ENCODE assay signal across 9 mouse cellular contexts in the genomic region with DNA sequence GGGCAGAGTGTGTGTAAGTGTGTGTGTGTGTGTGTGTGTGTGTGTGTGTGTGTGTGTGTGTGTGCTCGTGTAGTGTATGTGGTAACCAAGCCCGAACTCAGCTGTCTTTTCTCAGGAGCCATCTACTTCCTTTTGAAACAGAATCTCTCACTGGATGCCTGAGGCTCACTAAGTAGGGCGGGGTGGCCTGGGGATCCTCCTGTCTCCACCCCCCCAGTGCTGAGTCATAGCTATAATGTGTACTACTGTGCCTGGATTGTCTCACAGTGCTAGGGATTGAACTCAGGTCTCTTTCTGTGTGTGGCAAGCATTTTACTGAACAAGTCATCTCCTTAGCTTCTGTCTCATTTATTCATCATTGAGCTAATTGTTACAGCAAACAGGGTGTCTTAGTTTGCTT. TPM values are rescaled to one million over a fixed set of nuclear protein-coding genes. Genes with fewer than 3 reads are reported as not detected.
DNase-seq lines count a peak whose midpoint lies in the region; ATAC-seq and TF ChIP-seq lines count a peak whose summit lies in the region.
"Had no signal": no experiment of that assay in that cellular context is flagged by ENCODE, and none has a peak within 500 bp of the region (broad histone marks: within the 10 kb centered on the region; RNA-seq: fewer than 3 reads in every experiment).

No protein-coding gene starts in this region.

- TF ChIP-seq EP300 in lung, postnatal 0 days (IDR thresholded peaks at IDR 0.05), result no peak

- no peak overlapping the region for H3K9ac ChIP-seq in kidney, embryonic 15.5 days
- no peak overlapping the region for H3K9ac ChIP-seq in kidney, embryonic 14.5 days (ENCODE audit: low read depth, low read length)
- H3K9ac ChIP-seq in heart, embryonic 12.5 days, result no peak overlapping the region
- H3K9ac ChIP-seq in lung, postnatal 0 days (replicated peaks; ENCODE audit: low read depth), result no peak overlapping the region
- no peak overlapping the region for H3K9ac ChIP-seq in midbrain, embryonic 11.5 days (ENCODE audit: low read length)

- WGBS in kidney, embryonic 15.5 days, result 26% methylated on average over 3 of the region's 3 CpGs
- WGBS in kidney, embryonic 14.5 days, result 33% methylated on average over 3 of the region's 3 CpGs
- 27% methylated on average over 3 of the region's 3 CpGs for WGBS in heart, embryonic 12.5 days
- 45% methylated on average over 3 of the region's 3 CpGs for WGBS in lung, postnatal 0 days
- 85% methylated on average over 3 of the region's 3 CpGs for WGBS in midbrain, embryonic 11.5 days

- no peak overlapping the region for H3K27ac ChIP-seq in kidney, embryonic 15.5 days
- no peak overlapping the region for H3K27ac ChIP-seq in kidney, embryonic 14.5 days (ENCODE audit: low read depth, low read length)
- H3K27ac ChIP-seq in heart, embryonic 12.5 days (ENCODE audit: poor library complexity, severe bottlenecking), result peak overlapping the region; percentile 87
- H3K27ac ChIP-seq in lung, postnatal 0 days (ENCODE audit: low read length), result no peak overlapping the region
- no peak overlapping the region for H3K27ac ChIP-seq in left cerebral cortex, adult 2 months
- no peak overlapping the region for H3K27ac ChIP-seq in midbrain, embryonic 11.5 days (ENCODE audit: low read depth, low read length)

- no peak overlapping the region for H3K4me2 ChIP-seq in kidney, embryonic 15.5 days
- H3K4me2 ChIP-seq in kidney, embryonic 14.5 days (replicated peaks; ENCODE audit: low read depth, low read length), result no peak overlapping the region
- peak overlapping the region; percentile 14; the same call in 1 of the 2 replicates for H3K4me2 ChIP-seq in heart, embryonic 12.5 days
- no peak overlapping the region for H3K4me2 ChIP-seq in lung, postnatal 0 days (replicated peaks; ENCODE audit: low read depth, low read length)
- no peak overlapping the region for H3K4me2 ChIP-seq in midbrain, embryonic 11.5 days

- peak; percentile 12 for DNase-seq in T-cell, adult 2 months (ENCODE audit: low spot score)
- peak; percentile 61 for DNase-seq in lung, postnatal 0 days (ENCODE audit: low spot score)
- DNase-seq in ovary, postnatal 36 days (ENCODE audit: low spot score), result no peak
- no peak for DNase-seq in left cerebral cortex, adult 2 months (ENCODE audit: extremely low spot score in 1 of 2, low spot score in 2 of 2)
- no peak for DNase-seq in midbrain, embryonic 11.5 days (ENCODE audit: low spot score, missing footprints)

- H3K27me3 ChIP-seq in kidney, embryonic 15.5 days, result peaks cover 9% of the 10 kb centered on the region; the same call in 1 of the 2 replicates
- H3K27me3 ChIP-seq in kidney, embryonic 14.5 days (ENCODE audit: control insufficient read depth, insufficient read depth, low read length), result no peaks in the 10 kb centered on the region
- H3K27me3 ChIP-seq in heart, embryonic 12.5 days (replicated peaks), result no peaks in the 10 kb centered on the region
- H3K27me3 ChIP-seq in lung, postnatal 0 days (replicated peaks; ENCODE audit: insufficient read depth, low read length), result no peaks in the 10 kb centered on the region
- no peaks in the 10 kb centered on the region for H3K27me3 ChIP-seq in midbrain, embryonic 11.5 days (ENCODE audit: control insufficient read depth, insufficient read depth, low read length)

- no peak overlapping the region for H3K4me3 ChIP-seq in kidney, embryonic 15.5 days (replicated peaks)
- no peak overlapping the region for H3K4me3 ChIP-seq in kidney, embryonic 14.5 days (ENCODE audit: low read length)
- H3K4me3 ChIP-seq in heart, embryonic 12.5 days, result no peak overlapping the region
- H3K4me3 ChIP-seq in lung, postnatal 0 days (ENCODE audit: low read depth, low read length), result no peak overlapping the region
- no peak overlapping the region for H3K4me3 ChIP-seq in left cerebral cortex, adult 2 months
- H3K4me3 ChIP-seq in midbrain, embryonic 11.5 days (ENCODE audit: low read depth, low read length), result no peak overlapping the region

- no peaks in the 10 kb centered on the region for H3K9me3 ChIP-seq in kidney, embryonic 15.5 days (replicated peaks)
- no peaks in the 10 kb centered on the region for H3K9me3 ChIP-seq in kidney, embryonic 14.5 days (ENCODE audit: control insufficient read depth, low read length)
- H3K9me3 ChIP-seq in heart, embryonic 12.5 days (replicated peaks), result no peaks in the 10 kb centered on the region
- no peaks in the 10 kb centered on the region for H3K9me3 ChIP-seq in lung, postnatal 0 days (ENCODE audit: low read length)
- H3K9me3 ChIP-seq in midbrain, embryonic 11.5 days (ENCODE audit: control insufficient read depth, low read length), result no peaks in the 10 kb centered on the region

- H3K36me3 ChIP-seq in kidney, embryonic 15.5 days, result no peaks in the 10 kb centered on the region
- H3K36me3 ChIP-seq in kidney, embryonic 14.5 days (ENCODE audit: control insufficient read depth, insufficient read depth, low read length), result no peaks in the 10 kb centered on the region
- no peaks in the 10 kb centered on the region for H3K36me3 ChIP-seq in heart, embryonic 12.5 days
- no peaks in the 10 kb centered on the region for H3K36me3 ChIP-seq in lung, postnatal 0 days (ENCODE audit: insufficient read depth, low read length)
- H3K36me3 ChIP-seq in midbrain, embryonic 11.5 days (ENCODE audit: control insufficient read depth, insufficient read depth, low read length), result no peaks in the 10 kb centered on the region

- peak; percentile 71; the same call in 1 of the 2 replicates for ATAC-seq in kidney, embryonic 15.5 days (replicated peaks; ENCODE audit: low FRiP score)
- no peak for ATAC-seq in kidney, embryonic 14.5 days (ENCODE audit: low FRiP score, low TSS enrichment)
- ATAC-seq in heart, embryonic 12.5 days (ENCODE audit: insufficient number of reproducible peaks, low FRiP score), result peak; percentile 89
- ATAC-seq in lung, postnatal 0 days, result peak; percentile 78
- ATAC-seq in midbrain, embryonic 11.5 days (ENCODE audit: low FRiP score), result no peak

- intact Hi-C loops in left cerebral cortex, adult 2 months (cut with DNase I), result no loop called here

- TF ChIP-seq CTCF in lung, postnatal 0 days (IDR thresholded peaks at IDR 0.05), result no peak
- TF ChIP-seq CTCF in left cerebral cortex, adult 2 months (IDR thresholded peaks at IDR 0.05), result no peak

- peaks cover 19% of the 10 kb centered on the region for H3K4me1 ChIP-seq in kidney, embryonic 15.5 days
- 0 out of 2 replicates have a peak, but pooled peaks cover under 1% of the 10 kb centered on the region for H3K4me1 ChIP-seq in kidney, embryonic 14.5 days (ENCODE audit: control insufficient read depth, insufficient read depth, low read length)
- H3K4me1 ChIP-seq in heart, embryonic 12.5 days (replicated peaks), result peaks cover 52% of the 10 kb centered on the region
- H3K4me1 ChIP-seq in lung, postnatal 0 days (ENCODE audit: insufficient read depth, low read depth, low read length), result no peaks in the 10 kb centered on the region
- H3K4me1 ChIP-seq in midbrain, embryonic 11.5 days (ENCODE audit: control insufficient read depth, insufficient read depth, low read length), result peaks cover 11% of the 10 kb centered on the region

RNA-seq across cellular contexts. Expression of a gene that starts 12.6 kb away (rescaled TPM):
- polyA plus RNA-seq in kidney, embryonic 15.5 days (2015; fragmentation: Nextera tagmentation; extraction: Ambion mirVana), result 0.91 and 1.5 TPM in 2 replicates
- polyA plus RNA-seq in kidney, embryonic 14.5 days (2014; fragmentation: Nextera tagmentation; extraction: Ambion mirVana), result 0.13 and 0.23 TPM in 2 replicates
- 3.0 and 3.6 TPM in 2 replicates for polyA plus RNA-seq in heart, embryonic 12.5 days (2016; fragmentation: Nextera tagmentation; extraction: Ambion mirVana)
- polyA plus RNA-seq in lung, postnatal 0 days (2015; fragmentation: Nextera tagmentation; extraction: Ambion mirVana), result 0.04 and 0.10 TPM in 2 replicates
- total RNA-seq in left cerebral cortex, adult 2 months (2021), result 1 to 10 TPM; 8.0 to 8.4 TPM
- polyA plus RNA-seq in midbrain, embryonic 11.5 days (2014; fragmentation: Nextera tagmentation; extraction: Ambion mirVana), result 5.8 and 6.8 TPM in 2 replicates
- total RNA-seq: liver, adult 2 months had no signal

Comparison
In these comparisons a context has a peak if more than half of its experiments do, and no peak if none do; other contexts are left out.
1. ATAC-seq: peak in kidney, embryonic 15.5 days (single experiment), heart, embryonic 12.5 days (single experiment) and lung, postnatal 0 days (single experiment); none in kidney, embryonic 14.5 days (single experiment) and midbrain, embryonic 11.5 days (single experiment).
2. DNase-seq: peak in T-cell, adult 2 months (single experiment) and lung, postnatal 0 days (single experiment); none in ovary, postnatal 36 days (single experiment), left cerebral cortex, adult 2 months (0 of 2) and midbrain, embryonic 11.5 days (single experiment).